Mouse (Mus musculus): ENCODE data around the gene 1700014D04Rik. TPM values are rescaled to one million over a fixed set of nuclear protein-coding genes. Genes with fewer than 3 reads are reported as not detected.
A peak's percentile ranks its signal among the peaks of the same experiment; 100 is the strongest.
"Not testable (repeated sequence)": the region's sequence is repeated elsewhere in the genome, so short reads cannot be mapped to it uniquely, and the experiment has no call there.

1700014D04Rik gene
- 0.12 TPM for polyA plus RNA-seq (2021)

DNA sequence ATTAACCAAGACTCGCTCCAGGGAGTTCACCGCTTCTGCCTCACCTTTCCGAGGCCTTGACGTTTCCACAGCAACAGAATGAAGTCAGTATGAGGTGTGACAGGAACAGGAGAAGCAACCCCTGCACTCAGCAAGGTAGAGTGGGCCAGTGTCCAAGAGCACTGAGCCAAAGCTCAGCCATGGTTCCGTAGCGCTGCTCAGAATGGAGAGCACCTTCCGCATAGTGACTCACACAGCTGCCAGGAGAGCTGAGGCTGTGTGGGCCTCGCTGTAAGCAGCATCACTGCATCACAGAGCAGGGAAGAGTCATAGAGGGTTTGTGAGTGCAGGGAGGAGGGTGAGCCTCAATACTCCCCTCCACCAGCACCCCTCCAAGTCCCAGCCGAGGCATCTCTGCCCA lies at the start of gene 1700014D04Rik:
Gene 1700014D04Rik, minus strand, starts transcription at position 42 of the 400 bp plus-strand sequence.
- POLR2A ChIA-PET = no interaction called here
- ATAC-seq = peak; percentile 87

DNA sequence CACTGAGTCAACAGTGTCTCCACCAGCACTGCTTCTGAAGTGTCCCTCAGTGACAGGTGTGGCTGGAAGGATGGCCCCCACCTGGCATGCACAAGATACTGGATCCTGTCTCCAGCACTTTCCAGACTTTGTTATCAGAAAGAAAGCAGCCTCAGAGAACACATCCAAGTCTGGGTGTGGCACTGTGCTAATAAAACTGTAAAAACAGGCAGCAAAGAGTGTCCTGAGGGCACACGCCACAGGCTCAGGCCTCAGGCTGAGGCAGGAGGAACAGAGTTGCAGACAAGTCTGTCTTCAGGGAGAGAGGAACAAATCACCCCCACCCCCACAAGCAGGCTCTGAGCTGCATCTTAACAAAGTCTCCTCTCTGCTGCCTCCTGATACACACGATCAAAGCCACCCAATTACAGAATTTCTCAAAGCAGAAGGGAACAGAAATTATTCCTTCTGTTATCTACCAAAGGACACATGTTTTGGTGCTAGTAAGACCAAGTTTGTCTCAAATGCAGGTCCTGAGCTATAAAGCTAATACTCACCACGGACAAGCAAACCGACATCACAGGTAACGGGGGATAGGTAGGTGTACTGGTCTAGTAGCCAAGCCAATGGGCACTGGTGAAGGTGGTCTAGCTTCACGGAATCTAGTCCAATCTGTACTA lies 49.4 kb upstream of the 1700014D04Rik start:
- POLR2A ChIA-PET = no interaction called here
- no peaks in the 10 kb centered on the region for H3K27me3 ChIP-seq
- TF ChIP-seq CTCF (IDR thresholded peaks at IDR 0.05) = no peak
- DNase-seq (ENCODE audit: low read depth, low spot score) (no peak), ATAC-seq (no peak)
- CTCF ChIA-PET = no interaction called here
- in situ Hi-C loops (cut with MboI; ENCODE audit: low pct_unique_long_range_greater_than_20kb) = no loop called here

More for the DNA sequence above, at the start of gene 1700014D04Rik:
- CTCF ChIA-PET = interaction anchor here (3.4 kb wide), 1 partner anchor 18 kb away, joined by 14 read pairs; no protein-coding TSS in a partner anchor
- H3K27me3 ChIP-seq = no peaks in the 10 kb centered on the region
- no peak for DNase-seq (ENCODE audit: low read depth, low spot score)
- no peak for TF ChIP-seq CTCF (IDR thresholded peaks at IDR 0.05)
- in situ Hi-C loops (cut with MboI; ENCODE audit: low pct_unique_long_range_greater_than_20kb) = no loop called here

DNA sequence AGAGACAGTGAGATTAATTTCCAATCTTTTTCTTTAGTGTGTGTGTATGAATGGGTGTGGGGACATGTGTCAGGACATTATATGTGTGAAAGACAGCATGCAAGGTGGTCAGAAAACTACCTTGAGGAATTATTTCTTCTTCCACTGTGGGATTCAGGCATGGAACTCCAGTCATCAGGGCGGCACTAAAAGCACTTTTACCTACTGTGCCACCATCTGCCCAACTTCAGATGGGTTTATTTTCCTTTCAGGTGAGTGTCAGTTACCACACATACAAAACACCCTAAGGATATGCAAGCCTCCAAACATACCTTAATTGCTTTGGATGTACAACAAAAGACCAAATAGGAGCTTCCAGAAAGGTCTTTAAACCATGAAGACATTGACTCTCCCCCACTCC lies 48.2 kb upstream of the 1700014D04Rik start:
- no peaks in the 10 kb centered on the region for H3K27me3 ChIP-seq
- CTCF ChIA-PET = interaction anchor here (1.1 kb wide), 1 partner anchor 15 kb away, joined by 4 read pairs; no protein-coding TSS in a partner anchor
- in situ Hi-C loops (cut with MboI; ENCODE audit: low pct_unique_long_range_greater_than_20kb) = no loop called here
- no peak for TF ChIP-seq CTCF (IDR thresholded peaks at IDR 0.05)
- no peak for ATAC-seq
- no peak for DNase-seq (ENCODE audit: low read depth, low spot score)
- POLR2A ChIA-PET = no interaction called here

DNA sequence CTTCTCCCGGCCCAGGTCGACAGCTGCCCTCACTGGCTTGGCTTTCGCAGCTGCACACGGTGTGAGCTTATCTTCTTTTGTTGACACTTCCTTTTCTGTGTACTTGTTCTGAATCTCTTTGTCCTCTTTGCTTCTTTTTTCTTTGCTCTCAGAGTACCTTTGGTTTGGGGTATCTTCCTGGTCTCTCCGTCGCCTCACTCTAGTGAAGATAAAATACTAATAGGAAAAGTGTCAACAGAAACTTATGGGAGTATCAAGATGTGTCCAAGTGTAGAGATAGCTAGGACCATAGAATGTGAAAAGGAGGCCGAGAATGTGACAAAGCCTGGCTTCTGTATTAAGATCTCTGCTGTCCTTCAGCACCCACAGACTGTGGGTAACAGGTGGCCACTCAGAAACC lies 35.6 kb upstream of the 1700014D04Rik start, which contains the start of gene Gm49354:
Gene Gm49354, minus strand, starts transcription at position 101 of the 400 bp plus-strand sequence.
- in situ Hi-C loops (cut with MboI; ENCODE audit: low pct_unique_long_range_greater_than_20kb) = no loop called here
- CTCF ChIA-PET = interaction anchor here (4.3 kb wide), 1 partner anchor 11 kb away, joined by 12 read pairs; no protein-coding TSS in a partner anchor
- ATAC-seq = no peak
- POLR2A ChIA-PET = no interaction called here
- H3K27me3 ChIP-seq = no peaks in the 10 kb centered on the region
- TF ChIP-seq CTCF (IDR thresholded peaks at IDR 0.05) = no peak
- DNase-seq (ENCODE audit: low read depth, low spot score) = no peak

DNA sequence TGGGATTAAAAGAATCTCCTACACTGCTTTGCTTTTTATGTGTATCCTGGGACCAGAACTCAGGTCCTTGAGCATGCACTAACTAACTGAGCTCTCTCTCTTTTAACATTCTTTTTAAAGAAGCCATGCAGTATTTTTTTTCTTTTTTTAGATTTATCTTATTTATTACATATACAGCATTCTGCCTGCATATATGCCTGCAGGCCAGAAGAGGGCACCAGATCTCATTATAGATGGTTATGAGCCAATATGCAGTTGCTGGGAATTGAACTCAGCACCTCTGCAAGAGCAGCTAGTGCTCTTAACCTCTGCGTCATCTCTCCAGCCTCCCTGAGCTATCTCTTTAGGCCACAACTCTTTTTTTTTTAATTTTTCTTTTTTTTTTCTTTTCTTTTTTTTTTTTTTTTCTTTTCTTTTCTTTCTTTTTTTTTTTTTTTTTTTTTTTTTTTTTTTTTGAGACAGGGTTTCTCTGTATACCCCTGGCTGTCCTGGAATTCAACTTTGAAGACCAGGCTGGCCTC lies 33.3 kb upstream of the 1700014D04Rik start:
- DNase-seq (ENCODE audit: low read depth, low spot score); POLR2A ChIA-PET; H3K27me3 ChIP-seq; ATAC-seq; in situ Hi-C loops (cut with MboI; ENCODE audit: low pct_unique_long_range_greater_than_20kb): not testable (repeated sequence)
- CTCF ChIA-PET = interaction anchor here (0.7 to 4.3 kb wide), 7 partner anchors 9 to 34 kb away, joined by 3 to 12 read pairs (median 4); no protein-coding TSS in a partner anchor
- TF ChIP-seq CTCF (IDR thresholded peaks at IDR 0.05) = peak; percentile 45

DNA sequence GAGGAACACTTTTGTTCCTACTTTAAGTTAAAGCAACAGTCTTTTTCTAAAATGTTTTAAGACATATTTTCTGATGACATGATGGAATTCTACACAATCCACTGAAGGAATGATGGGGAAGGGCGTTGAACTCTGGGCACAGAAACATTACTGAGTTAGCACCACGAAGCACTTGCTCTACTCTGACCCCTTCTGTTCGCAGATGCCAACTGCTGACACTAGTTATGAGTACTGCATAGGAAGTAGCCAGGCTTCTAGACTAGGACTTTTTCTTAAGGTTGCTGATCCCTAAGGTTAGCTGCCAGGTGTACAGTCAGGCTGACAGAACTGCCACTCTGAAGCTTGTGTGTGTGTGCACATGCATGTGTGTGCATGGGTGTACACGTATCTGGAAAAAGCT lies 32.7 kb upstream of the 1700014D04Rik start:
- no peak for TF ChIP-seq CTCF (IDR thresholded peaks at IDR 0.05)
- DNase-seq (ENCODE audit: low read depth, low spot score) (no peak), ATAC-seq (no peak)
- ChIA-PET CTCF (interaction anchor here (0.7 to 4.3 kb wide), 6 partner anchors 8 to 34 kb away, joined by 3 to 12 read pairs (median 4); no protein-coding TSS in a partner anchor), POLR2A (no interaction called here)
- in situ Hi-C loops (cut with MboI; ENCODE audit: low pct_unique_long_range_greater_than_20kb) = no loop called here
- H3K27me3 ChIP-seq = no peaks in the 10 kb centered on the region

DNA sequence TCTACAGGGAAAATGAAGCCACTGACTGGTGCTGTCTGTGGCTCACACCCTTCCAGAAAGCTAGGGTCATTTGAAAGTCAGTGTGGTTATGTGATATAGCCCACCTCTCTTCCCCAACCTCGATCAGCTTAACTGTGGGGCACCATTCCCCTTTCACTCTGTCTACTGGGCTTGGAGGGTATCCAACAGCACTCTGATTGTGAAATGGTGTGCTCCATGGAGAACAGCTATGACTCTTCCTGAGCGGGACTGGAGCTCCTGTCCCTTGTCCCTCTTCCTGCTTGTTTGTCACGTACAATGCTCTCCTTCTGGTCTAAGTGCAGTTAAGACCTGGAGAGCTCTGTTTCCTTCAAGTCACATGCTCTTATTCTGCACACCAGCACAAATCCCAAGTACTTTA lies 28.6 kb upstream of the 1700014D04Rik start:
- no peak for ATAC-seq
- no peak for TF ChIP-seq CTCF (IDR thresholded peaks at IDR 0.05)
- POLR2A ChIA-PET = no interaction called here
- CTCF ChIA-PET = interaction anchor here (1.6 kb wide), 1 partner anchor 10 kb away, joined by 8 read pairs; no protein-coding TSS in a partner anchor
- DNase-seq (ENCODE audit: low read depth, low spot score) = no peak
- in situ Hi-C loops (cut with MboI; ENCODE audit: low pct_unique_long_range_greater_than_20kb) = no loop called here
- H3K27me3 ChIP-seq = no peaks in the 10 kb centered on the region

DNA sequence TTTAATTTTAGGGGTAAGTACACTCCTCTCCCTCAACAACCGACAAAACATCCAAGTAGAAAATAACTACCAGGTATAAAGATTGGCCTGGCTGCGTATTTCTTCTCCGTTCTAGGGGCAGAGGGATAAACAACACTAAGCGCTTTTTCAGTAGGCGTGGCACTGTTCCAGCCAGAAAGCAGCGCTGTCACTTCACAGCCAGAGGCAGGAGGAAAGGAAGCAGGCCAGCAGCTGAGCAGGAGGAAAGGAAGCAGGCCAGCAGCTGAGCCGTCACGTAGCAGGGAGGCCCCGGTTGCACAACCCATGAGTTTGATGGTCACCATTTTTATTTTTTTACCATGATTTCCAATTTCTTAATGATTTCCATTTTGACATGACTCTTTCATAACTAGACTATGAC lies 24.7 kb upstream of the 1700014D04Rik start:
- CTCF ChIA-PET = interaction anchor here (2.7 kb wide), 1 partner anchor 10 kb away, joined by 12 read pairs; the partner anchor contains the start of gene Gm49354
- TF ChIP-seq CTCF (IDR thresholded peaks at IDR 0.05) = no peak
- POLR2A ChIA-PET = interaction anchor here (0.5 to 0.6 kb wide), 2 partner anchors 30 to 684 kb away, joined by 3 to 4 read pairs; no protein-coding TSS in a partner anchor
- no peak for DNase-seq (ENCODE audit: low read depth, low spot score)
- ATAC-seq = no peak
- in situ Hi-C loops (cut with MboI; ENCODE audit: low pct_unique_long_range_greater_than_20kb) = no loop called here
- no peaks in the 10 kb centered on the region for H3K27me3 ChIP-seq

DNA sequence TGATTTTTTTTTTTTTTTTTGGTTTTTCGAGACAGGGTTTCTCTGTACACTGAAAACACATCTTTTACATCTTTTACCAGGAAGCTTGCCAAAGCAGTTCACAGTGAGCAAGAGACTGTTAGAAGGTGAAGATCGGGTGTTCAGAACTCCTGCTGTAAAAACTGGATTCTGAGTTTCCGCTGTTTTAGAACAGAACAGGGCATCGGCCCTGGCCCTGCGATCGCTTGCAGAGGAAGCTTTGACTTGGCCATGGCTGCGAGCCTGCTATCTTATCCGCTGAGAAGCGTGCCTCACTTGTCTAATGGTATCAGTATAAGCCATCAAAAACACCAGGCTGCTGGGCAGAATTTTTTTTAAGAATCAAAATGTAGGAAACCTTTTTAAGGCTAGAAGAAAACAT lies 24.3 kb upstream of the 1700014D04Rik start:
- in situ Hi-C loops (cut with MboI; ENCODE audit: low pct_unique_long_range_greater_than_20kb) = no loop called here
- DNase-seq (ENCODE audit: low read depth, low spot score) (no peak), ATAC-seq (no peak)
- H3K27me3 ChIP-seq = no peaks in the 10 kb centered on the region
- CTCF ChIA-PET = interaction anchor here (0.9 to 2.7 kb wide), 3 partner anchors 10 to 976 kb away, joined by 3 to 12 read pairs (median 4); partner anchors contain the start of gene Gm49354
- TF ChIP-seq CTCF (IDR thresholded peaks at IDR 0.05) = no peak
- POLR2A ChIA-PET = interaction anchor here (0.5 to 0.6 kb wide), 2 partner anchors 30 to 685 kb away, joined by 3 to 4 read pairs; no protein-coding TSS in a partner anchor

DNA sequence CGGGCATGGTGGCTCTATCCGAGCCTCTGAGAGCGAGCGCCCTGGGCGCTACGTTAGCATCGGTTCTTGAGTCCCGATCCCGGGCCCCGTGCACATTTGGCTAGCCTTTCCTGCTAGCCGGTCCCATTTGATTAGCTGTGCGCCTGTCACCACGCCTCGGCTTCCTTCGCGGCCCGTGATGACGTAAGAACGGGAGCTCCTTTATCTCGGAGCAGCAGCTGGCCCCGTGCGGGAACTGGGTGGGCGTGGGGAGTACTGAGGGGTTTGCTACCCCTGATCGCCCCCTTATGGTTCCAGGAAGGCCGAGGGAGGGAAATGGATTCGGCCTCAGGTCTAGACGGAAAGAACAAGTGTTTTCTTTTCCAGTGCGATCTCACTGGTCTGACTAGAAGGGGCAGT lies 23.6 kb upstream of the 1700014D04Rik start:
- no peak for TF ChIP-seq CTCF (IDR thresholded peaks at IDR 0.05)
- H3K27me3 ChIP-seq = no peaks in the 10 kb centered on the region
- DNase-seq (ENCODE audit: low read depth, low spot score) (no peak), ATAC-seq (peak; percentile 52)
- POLR2A ChIA-PET = no interaction called here
- CTCF ChIA-PET = interaction anchor here (0.9 to 2.7 kb wide), 3 partner anchors 11 to 976 kb away, joined by 3 to 12 read pairs (median 4); partner anchors contain the start of gene Gm49354
- in situ Hi-C loops (cut with MboI; ENCODE audit: low pct_unique_long_range_greater_than_20kb) = no loop called here

Measured in Patski (cell line).